Mouse (Mus musculus): ENCODE measurements around the gene Slc6a6.

DNA sequence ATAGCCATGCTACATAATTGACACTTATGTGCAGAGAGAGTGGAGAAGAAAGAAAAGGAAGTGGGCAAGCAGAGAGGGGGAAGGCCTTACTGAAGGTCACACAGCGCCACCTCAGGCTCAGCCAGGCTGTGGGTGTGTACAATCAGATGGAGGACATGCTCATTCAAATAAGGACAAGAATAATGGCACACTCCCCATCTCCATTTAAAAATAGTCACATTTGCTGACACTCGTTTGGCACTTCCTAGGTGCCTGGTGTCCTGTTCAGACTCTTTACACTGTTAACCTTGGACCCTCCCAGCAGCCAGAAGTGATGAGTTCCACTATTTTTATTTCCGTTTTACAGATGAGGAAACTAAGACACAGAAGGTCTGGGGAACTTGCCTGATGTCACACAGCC is 732 bp upstream of the Slc6a6 start:
- TF ChIP-seq CTCF (conservative IDR thresholded peaks at IDR 0.05; ENCODE audit: insufficient read depth, insufficient read length, low read depth, low read length) (peak; percentile 40), POLR2A (IDR thresholded peaks at IDR 0.05; ENCODE audit: low read depth, low read length) (no peak)
